Mouse (Mus musculus) forebrain, embryonic 13.5 days (tissue): Measurements from ENCODE around the gene Itpr1. TPM values are rescaled to one million over a fixed set of nuclear protein-coding genes. Genes with fewer than 3 reads are reported as not detected.

Source experiments
- ATAC-seq: fragments of 200-750 bp; cut with Nextera tagmentation; 2 replicates; pipeline ENCODE4 v1.8.0; 2017
- H3K27ac ChIP-seq: fragments of 300-500 bp; sonication (generic); 2 replicates; pipeline ENCODE4 v1.5.1; 2015; ENCODE audit warnings: inconsistent platforms, mild to moderate bottlenecking, moderate library complexity
- H3K27me3 ChIP-seq: fragments of 300-500 bp; sonication (generic); 2 replicates; pipeline ENCODE4 v1.6.1; 2015; ENCODE audit warnings: mild to moderate bottlenecking, inconsistent platforms
- H3K36me3 ChIP-seq: fragments of 300-500 bp; sonication (generic); 2 replicates; pipeline ENCODE4 v1.6.1; 2015; ENCODE audit warnings: mild to moderate bottlenecking, inconsistent platforms; ENCODE audit not compliant: poor library complexity, severe bottlenecking
- H3K4me1 ChIP-seq: fragments of 300-500 bp; sonication (generic); 2 replicates; pipeline ENCODE4 v1.6.1; 2015; ENCODE audit warnings: inconsistent platforms
- H3K4me2 ChIP-seq: fragments of 300-500 bp; sonication (generic); 2 replicates; pipeline ENCODE4 v1.6.1; 2015; ENCODE audit warnings: inconsistent platforms, mild to moderate bottlenecking, moderate library complexity
- H3K4me3 ChIP-seq: fragments of 300-500 bp; sonication (generic); 2 replicates; pipeline ENCODE4 v1.5.1; 2015; ENCODE audit warnings: mild to moderate bottlenecking, inconsistent platforms
- H3K9ac ChIP-seq: fragments of 300-500 bp; sonication (generic); 2 replicates; pipeline ENCODE4 v1.6.1; 2015; ENCODE audit warnings: mild to moderate bottlenecking, inconsistent platforms
- H3K9me3 ChIP-seq: fragments of 300-500 bp; sonication (generic); replicated peaks from 2 replicates; pipeline ENCODE4 v1.6.1; 2016; ENCODE audit warnings: inconsistent platforms
- WGBS: fragments of 180-500 bp; shearing (Covaris S2); methylation state at CpG from one replicate; pipeline ENCODE4 v1.1.7; 2015; 5-methylcytosine and 5-hydroxymethylcytosine counted together
- polyA plus RNA-seq: library from polyadenylated mRNA; unstranded; fragments of >200 nt; fragmentation: Nextera tagmentation; extraction: Ambion mirVana; gene quantifications from 2 replicates; pipeline ENCODE4 v1.2.1, GENCODE M21; 2015

Itpr1 gene
- polyA plus RNA-seq, 1 experiment from 2014 or later: 6.9 TPM

DNA sequence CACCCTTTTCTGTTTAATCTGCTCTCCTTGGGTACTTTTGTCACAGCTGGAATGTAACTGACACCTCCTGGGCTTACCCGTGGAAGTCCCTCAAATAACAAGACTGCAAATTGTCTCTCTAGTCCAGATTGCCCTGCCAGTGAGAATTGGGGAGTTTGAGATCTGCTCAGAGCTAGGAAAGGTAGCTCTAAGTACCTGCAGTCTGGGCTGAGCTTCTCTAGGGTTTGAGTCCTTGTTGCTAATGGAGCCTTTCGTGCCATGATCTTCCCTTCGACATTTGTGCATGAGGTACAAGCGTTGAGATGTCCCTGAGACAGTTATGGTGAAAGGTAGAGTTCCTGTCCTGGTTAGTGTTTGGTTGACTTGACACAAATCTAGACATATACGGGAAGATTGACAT lies 89.0 kb downstream of the Itpr1 start:
- Histone ChIP-seq H3K4me2 (no peak overlapping the region), H3K4me1 (no peaks in the 10 kb centered on the region), H3K9ac (no peak overlapping the region), H3K9me3 (no peaks in the 10 kb centered on the region), H3K36me3 (no peaks in the 10 kb centered on the region), H3K27me3 (no peaks in the 10 kb centered on the region), H3K4me3 (no peak overlapping the region), H3K27ac (no peak overlapping the region)
- ATAC-seq: no peak
- WGBS: 82% methylated on average over 5 of the region's 5 CpGs

DNA sequence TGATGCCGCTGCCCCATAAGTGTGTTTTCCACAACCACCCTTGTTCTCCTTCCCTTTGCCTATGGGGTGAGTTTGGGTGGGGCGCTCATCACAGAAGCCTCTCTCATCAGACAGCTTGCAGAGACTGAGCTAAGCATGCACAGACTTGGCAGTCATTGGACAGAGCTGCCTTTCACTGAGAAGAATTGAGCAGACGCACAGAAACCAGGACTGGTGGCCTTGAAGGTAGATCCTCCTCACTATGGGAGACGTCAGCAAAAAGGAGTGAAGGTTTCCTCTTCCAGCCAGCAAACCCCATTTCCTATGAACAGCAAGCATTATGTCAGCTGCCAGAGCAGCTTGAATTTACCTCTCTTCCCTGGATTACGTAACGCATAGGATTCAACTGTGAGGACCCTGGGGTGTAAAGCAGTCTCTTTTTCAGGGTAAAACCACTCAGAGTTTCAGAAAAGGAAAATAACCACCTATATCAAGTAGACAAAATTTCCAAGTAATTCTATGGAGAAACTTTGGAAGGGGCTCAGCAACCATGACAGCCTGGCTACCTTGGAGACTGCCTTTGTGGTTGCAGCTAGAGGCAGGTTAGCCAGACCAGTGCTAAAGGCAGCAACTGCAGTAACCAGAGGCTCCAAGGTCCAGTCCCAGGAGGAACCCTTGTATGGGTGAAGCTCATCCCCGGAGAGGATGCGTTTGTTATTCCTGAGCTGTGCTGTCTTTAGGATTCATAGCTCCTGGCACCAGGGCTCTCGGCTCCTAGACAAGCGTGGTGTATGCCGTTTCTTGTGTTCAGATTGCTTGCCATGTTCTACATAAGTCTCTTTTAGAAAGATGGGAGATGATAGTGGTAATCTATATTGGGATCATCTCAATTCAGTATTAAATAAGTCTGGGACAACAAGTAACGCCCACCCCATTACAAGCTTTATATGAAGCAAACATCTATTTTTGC lies 91.0 kb downstream of the Itpr1 start:
- no peaks in the 10 kb centered on the region for H3K27me3 ChIP-seq
- WGBS: 93% methylated on average over 12 of the region's 12 CpGs

DNA sequence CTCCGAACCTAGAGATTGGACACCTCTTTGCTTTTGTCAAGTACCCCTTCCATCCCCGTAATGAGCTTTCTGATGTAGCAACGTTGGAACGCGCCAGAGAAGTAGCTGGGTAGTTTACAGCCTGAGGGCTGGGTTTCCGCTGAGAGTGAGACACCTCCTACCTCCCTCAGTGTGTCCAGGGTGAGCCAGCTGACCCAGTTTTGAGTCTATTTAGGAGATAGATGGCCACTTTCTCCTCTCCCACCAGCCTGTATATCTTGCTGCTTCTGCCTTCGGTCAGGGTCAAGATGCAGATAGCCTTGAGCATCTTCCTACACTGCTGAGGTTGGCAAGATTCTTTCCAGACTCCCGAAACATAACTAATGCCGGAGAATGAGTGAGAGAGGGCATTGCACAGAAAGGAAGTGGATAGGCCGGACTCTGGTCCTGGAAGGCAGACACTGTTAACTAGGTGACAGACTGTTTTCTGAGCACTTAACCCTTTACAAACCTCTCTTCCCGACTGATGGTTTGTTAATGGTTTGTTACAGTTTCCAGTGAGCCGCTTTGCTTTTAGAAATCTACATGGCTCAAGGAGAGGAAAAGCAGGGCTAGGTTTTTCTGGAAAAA lies 92.4 kb downstream of the Itpr1 start:
- Histone ChIP-seq H3K4me2 (no peak overlapping the region), H3K27me3 (no peaks in the 10 kb centered on the region), H3K4me1 (peaks cover 6% of the 10 kb centered on the region), H3K4me3 (no peak overlapping the region), H3K9ac (no peak overlapping the region), H3K27ac (no peak overlapping the region), H3K36me3 (no peaks in the 10 kb centered on the region), H3K9me3 (no peaks in the 10 kb centered on the region)
- no peak for ATAC-seq
- WGBS: 81% methylated on average over 12 of the region's 12 CpGs

More for the DNA sequence above, 91.0 kb downstream of the Itpr1 start:
- Histone ChIP-seq H3K4me2 (no peak overlapping the region), H3K36me3 (no peaks in the 10 kb centered on the region), H3K4me1 (no peaks in the 10 kb centered on the region), H3K4me3 (no peak overlapping the region), H3K9me3 (no peaks in the 10 kb centered on the region), H3K9ac (no peak overlapping the region), H3K27ac (no peak overlapping the region)
- 0 out of 2 replicates have a peak, but pooled peaks have one; percentile 22 for ATAC-seq

DNA sequence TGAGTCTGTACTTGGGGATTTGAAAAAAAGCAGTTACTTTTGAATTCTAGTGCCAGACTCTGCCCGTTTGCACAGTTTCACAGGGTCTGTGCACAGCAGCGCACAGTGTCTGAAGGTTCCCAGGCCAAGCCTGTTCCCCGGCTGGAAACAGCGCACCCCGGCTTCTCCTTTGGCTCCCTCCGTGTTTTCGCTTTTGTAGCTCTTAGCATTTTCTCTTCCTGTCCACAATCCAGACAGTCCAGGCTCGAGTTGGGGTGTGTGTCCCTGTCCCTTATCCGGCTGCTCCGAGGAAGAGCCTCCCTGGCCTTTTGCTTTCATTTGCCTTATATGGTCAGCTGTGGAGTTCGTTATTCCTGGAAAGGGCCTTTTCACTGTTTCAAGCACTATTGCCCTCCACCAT lies 93.3 kb downstream of the Itpr1 start:
- Histone ChIP-seq H3K4me3 (no peak overlapping the region), H3K27me3 (no peaks in the 10 kb centered on the region), H3K4me1 (peaks cover 6% of the 10 kb centered on the region), H3K36me3 (no peaks in the 10 kb centered on the region), H3K9ac (no peak overlapping the region), H3K4me2 (no peak overlapping the region), H3K9me3 (no peaks in the 10 kb centered on the region), H3K27ac (no peak overlapping the region)
- WGBS: 62% methylated on average over 11 of the region's 11 CpGs
- ATAC-seq: no peak

DNA sequence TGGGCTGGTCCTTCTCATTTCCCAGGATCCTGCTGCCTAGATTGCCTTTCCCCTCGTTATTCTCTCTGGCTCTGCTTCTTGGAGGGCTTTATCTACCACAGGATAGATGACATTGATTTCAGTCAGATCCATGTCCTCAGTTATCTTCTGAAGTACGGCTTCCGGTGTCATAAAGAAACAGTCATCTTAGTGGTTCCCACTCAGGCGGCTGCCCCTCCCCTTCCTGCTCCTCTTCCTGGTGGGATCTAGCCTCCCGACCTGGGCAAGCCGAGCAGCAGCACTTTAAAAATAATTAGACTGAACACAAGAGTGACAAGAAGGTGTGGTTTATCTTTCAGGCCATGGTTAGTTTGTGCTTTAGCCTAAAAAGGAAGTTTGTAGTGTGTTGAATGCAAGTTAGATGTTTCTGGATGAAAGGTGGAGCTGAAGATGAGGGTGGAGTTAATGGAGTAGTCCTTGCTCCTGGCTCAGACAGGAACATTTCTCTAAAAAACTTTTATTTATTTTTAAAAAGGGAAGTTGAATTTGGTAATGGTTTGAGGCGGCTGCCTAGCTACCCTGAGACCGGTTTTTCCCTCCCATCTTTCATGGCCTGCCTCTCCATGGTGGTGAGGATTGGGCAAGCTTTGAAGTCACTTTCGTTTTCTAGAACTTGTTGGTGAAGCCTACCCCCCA lies 94.2 kb downstream of the Itpr1 start:
- Histone ChIP-seq H3K27me3 (no peaks in the 10 kb centered on the region), H3K36me3 (no peaks in the 10 kb centered on the region), H3K9ac (no peak overlapping the region), H3K4me3 (no peak overlapping the region), H3K4me2 (no peak overlapping the region), H3K4me1 (peaks cover 6% of the 10 kb centered on the region), H3K9me3 (no peaks in the 10 kb centered on the region), H3K27ac (no peak overlapping the region)
- 73% methylated on average over 9 of the region's 9 CpGs for WGBS
- ATAC-seq: no peak

DNA sequence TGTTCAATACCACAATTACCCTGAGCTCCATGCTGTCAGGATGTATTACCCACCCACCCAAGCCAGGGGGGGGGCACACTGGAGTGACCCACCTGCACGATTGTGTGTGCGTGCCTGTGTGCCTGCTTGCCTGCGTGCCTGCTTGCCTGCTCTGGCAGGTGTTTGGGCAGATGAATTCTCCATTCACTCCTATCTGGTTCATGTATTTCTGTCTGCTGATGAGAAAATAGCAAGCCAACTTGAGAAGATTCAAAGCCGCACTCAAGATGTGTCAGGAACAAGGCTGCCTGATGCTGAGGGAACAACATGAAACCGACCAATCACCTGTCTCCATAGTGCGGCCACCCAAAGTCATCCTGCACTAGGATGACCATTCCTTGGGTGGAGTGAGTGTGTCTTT lies 94.9 kb downstream of the Itpr1 start:
- Histone ChIP-seq H3K9ac (no peak overlapping the region), H3K27ac (no peak overlapping the region), H3K4me1 (peaks cover 6% of the 10 kb centered on the region), H3K4me2 (no peak overlapping the region), H3K9me3 (no peaks in the 10 kb centered on the region), H3K36me3 (no peaks in the 10 kb centered on the region), H3K4me3 (no peak overlapping the region), H3K27me3 (no peaks in the 10 kb centered on the region)
- no peak for ATAC-seq
- 92% methylated on average over 6 of the region's 6 CpGs for WGBS

DNA sequence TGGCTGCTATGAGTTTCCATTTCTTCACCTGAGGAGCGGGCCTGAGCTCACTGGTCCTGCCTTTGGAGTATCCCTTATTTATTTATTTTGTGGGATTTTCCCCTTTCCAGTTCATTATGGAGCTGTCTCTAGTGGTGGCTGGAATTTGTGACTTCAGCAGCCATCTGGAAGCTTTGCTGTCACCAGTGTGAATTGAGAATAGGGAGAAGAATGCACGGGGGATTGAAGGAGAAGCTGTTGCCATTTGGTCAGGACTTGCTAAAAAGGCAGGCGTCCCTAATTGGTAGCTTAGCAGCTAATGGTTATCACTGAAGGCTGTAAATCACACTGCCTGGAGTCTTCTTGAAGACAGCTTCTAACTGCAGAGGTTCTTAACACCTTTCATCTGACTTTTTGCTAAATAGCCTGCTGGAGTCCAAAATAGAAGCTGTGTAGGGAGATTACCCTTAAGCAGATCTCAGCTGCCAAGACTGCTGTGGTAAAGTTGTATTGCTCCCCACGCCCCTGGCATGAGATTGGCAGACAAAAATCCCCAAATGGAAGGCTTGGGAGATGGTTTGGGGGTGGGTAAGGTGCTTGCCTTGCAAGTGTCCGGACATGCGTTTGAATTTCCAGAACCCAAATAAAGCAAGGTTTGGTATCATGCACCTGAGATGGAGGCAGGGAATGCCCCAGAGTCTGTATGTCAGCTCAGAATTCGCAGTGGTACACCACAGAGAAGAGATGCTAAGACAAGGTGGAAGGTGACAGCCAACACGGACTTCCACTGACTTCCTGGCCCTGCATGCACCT lies 96.7 kb downstream of the Itpr1 start:
- 74% methylated on average over 8 of the region's 8 CpGs for WGBS
- Histone ChIP-seq H3K4me1 (peaks cover 6% of the 10 kb centered on the region), H3K36me3 (no peaks in the 10 kb centered on the region), H3K9ac (no peak overlapping the region), H3K9me3 (no peaks in the 10 kb centered on the region), H3K4me2 (no peak overlapping the region), H3K27me3 (no peaks in the 10 kb centered on the region), H3K4me3 (no peak overlapping the region), H3K27ac (no peak overlapping the region)
- no peak for ATAC-seq

DNA sequence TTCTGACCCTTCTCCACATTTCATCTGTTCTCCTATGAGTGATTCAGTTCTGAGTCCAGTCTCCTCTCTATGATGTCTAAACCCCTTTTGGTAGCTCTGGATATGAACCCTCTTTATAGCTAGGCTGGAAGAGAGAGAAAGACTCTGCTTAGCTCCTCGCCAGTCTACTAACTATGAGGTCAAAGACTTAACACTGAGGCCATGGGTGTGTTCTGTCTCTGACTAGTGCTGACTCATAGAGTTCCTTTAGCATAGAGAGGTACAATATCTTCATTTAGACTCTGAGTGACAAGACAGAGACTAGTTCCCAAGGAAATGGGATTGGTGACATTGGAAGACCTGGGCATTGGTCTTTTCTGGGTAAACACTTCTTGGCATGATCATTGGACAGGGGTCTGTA lies 100.2 kb downstream of the Itpr1 start:
- H3K27me3 ChIP-seq: no peaks in the 10 kb centered on the region
- no peaks in the 10 kb centered on the region for H3K9me3 ChIP-seq
- H3K36me3 ChIP-seq: no peaks in the 10 kb centered on the region
- no peak for ATAC-seq
- no peak overlapping the region for H3K9ac ChIP-seq
- no peak overlapping the region for H3K4me2 ChIP-seq
- H3K4me1 ChIP-seq: peaks cover 12% of the 10 kb centered on the region
- no peak overlapping the region for H3K27ac ChIP-seq
- H3K4me3 ChIP-seq: no peak overlapping the region
- WGBS: 82% methylated on average over 1 of the region's 1 CpGs

DNA sequence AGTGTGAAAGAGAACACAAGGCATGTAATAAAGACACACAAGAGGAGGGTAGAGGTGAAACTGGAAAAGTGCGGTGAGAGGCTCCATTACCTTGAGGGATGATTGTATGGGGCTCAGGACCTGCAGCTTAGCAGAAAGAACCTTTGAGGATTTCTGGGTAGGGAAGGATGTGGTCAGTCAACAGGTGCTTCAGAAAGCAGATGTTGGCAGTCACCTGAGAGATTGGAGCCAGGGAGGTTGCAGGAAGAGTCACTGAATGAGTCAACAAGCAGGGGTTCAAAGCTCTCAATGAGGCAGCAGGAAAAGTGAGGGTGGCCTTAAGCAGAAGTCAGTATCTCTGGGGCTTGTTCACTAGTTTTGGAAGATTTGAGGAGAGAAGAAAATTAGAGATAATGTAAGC lies 101.1 kb downstream of the Itpr1 start:
- H3K4me1 ChIP-seq: peaks cover 12% of the 10 kb centered on the region
- 100% methylated on average over 1 of the region's 1 CpGs for WGBS
- no peak overlapping the region for H3K27ac ChIP-seq
- no peaks in the 10 kb centered on the region for H3K9me3 ChIP-seq
- no peak overlapping the region for H3K4me2 ChIP-seq
- H3K27me3 ChIP-seq: no peaks in the 10 kb centered on the region
- H3K4me3 ChIP-seq: no peak overlapping the region
- H3K36me3 ChIP-seq: no peaks in the 10 kb centered on the region
- no peak overlapping the region for H3K9ac ChIP-seq
- ATAC-seq: no peak

DNA sequence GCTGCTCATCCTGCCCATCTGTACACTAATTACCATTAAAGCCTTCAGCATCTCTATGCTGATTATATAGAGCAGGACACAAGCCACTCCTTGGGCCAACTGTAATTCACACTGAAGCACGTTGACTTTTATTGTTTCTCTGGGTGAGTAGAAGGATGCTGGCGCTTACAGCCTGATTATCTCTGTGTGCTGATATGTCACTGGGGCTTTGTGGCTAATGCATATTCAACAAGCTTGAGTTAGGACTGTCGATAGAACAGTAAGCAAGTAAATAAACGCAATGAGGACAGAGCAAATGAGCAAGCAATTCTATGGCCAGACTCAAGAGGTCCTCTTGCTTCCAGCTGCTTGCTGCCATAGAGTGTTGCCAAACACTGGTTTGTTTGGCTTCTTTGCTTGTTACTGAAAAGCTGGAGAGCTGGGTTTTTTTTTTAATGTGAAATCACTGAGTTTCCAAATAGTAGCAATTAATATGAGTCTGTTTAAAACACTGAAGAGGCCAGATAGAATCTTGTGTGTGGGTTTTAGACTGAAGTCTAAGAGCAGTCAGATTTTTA lies 103.5 kb downstream of the Itpr1 start:
- ATAC-seq: no peak
- Histone ChIP-seq H3K9me3 (no peaks in the 10 kb centered on the region), H3K9ac (no peak overlapping the region), H3K4me1 (peaks cover 6% of the 10 kb centered on the region; the same call in 1 of the 2 replicates), H3K4me3 (no peak overlapping the region), H3K4me2 (no peak overlapping the region), H3K36me3 (no peaks in the 10 kb centered on the region), H3K27ac (no peak overlapping the region; the same call in 1 of the 2 replicates), H3K27me3 (no peaks in the 10 kb centered on the region)
- 54% methylated on average over 4 of the region's 4 CpGs for WGBS

DNA sequence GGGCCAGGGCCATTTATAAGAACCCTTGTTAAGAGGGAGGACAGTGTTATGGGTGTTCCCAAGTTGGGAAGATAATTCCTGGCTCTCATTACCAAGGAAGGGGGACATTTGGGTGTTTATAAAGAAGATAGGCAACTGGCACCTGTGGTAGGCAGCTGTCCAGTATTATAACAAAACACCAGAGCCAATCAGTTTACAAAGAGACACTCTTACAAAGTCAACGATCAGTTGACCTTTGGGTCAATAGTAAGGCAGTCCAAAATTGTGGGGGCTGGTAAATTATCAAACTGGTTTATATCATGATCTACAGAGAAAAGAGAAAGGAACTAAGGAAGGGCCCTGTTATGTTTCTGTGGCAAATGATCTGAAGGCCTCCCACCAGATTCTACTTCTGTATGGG lies 104.1 kb downstream of the Itpr1 start:
- Histone ChIP-seq H3K9ac (no peak overlapping the region), H3K9me3 (no peaks in the 10 kb centered on the region), H3K4me2 (no peak overlapping the region), H3K4me3 (no peak overlapping the region), H3K4me1 (peaks cover 6% of the 10 kb centered on the region; the same call in 1 of the 2 replicates), H3K27ac (no peak overlapping the region), H3K36me3 (no peaks in the 10 kb centered on the region), H3K27me3 (no peaks in the 10 kb centered on the region)
- no peak for ATAC-seq
- 97% methylated on average over 1 of the region's 1 CpGs for WGBS
